ENCODE assay signal across 27 mouse cellular contexts in genomic region chr1:104584123-104584522, GRCm38 (mm10).
"Had no signal": no experiment of that assay in that cellular context is flagged by ENCODE, and none has a peak within 500 bp of the region (broad histone marks: within the 10 kb centered on the region; RNA-seq: fewer than 3 reads in every experiment).

No protein-coding gene starts in this region.

- H3K36me3 ChIP-seq: heart, embryonic 12.5 days; hindbrain, embryonic 10.5 days; hindbrain, embryonic 12.5 days; intestine, embryonic 15.5 days; limb, embryonic 13.5 days; liver, embryonic 13.5 days; liver, embryonic 15.5 days had no signal

- H3K4me1 ChIP-seq: heart, embryonic 12.5 days; hindbrain, embryonic 10.5 days; hindbrain, embryonic 12.5 days; intestine, embryonic 15.5 days; limb, embryonic 13.5 days; liver, embryonic 13.5 days; liver, embryonic 15.5 days had no signal

- H3K4me3 ChIP-seq: heart, adult 2 months; heart, embryonic 12.5 days; hindbrain, embryonic 10.5 days; hindbrain, embryonic 12.5 days; intestine, embryonic 15.5 days; layer of hippocampus, adult 2 months; left cerebral cortex, adult 2 months; limb, embryonic 13.5 days; liver, embryonic 13.5 days; liver, embryonic 15.5 days had no signal

- H3K9me3 ChIP-seq: heart, embryonic 12.5 days; hindbrain, embryonic 10.5 days; hindbrain, embryonic 12.5 days; intestine, embryonic 15.5 days; limb, embryonic 13.5 days; liver, embryonic 13.5 days; liver, embryonic 15.5 days had no signal

- H3K27me3 ChIP-seq: heart, embryonic 12.5 days; hindbrain, embryonic 12.5 days; intestine, embryonic 15.5 days; limb, embryonic 13.5 days; liver, embryonic 13.5 days; liver, embryonic 15.5 days had no signal

- H3K27ac ChIP-seq: heart, adult 2 months; hindbrain, embryonic 10.5 days; hindbrain, embryonic 12.5 days; hindbrain, embryonic 14.5 days; intestine, embryonic 15.5 days; layer of hippocampus, adult 2 months; left cerebral cortex, adult 2 months; limb, embryonic 13.5 days; liver, embryonic 13.5 days; liver, embryonic 15.5 days had no signal

- H3K4me2 ChIP-seq: heart, embryonic 12.5 days; hindbrain, embryonic 12.5 days; hindbrain, embryonic 14.5 days; intestine, embryonic 15.5 days; limb, embryonic 13.5 days; liver, embryonic 11.5 days; liver, embryonic 13.5 days; liver, embryonic 15.5 days had no signal

- DNase-seq: gastrocnemius, postnatal 14 days; gastrocnemius, postnatal 36 days; heart, adult 11 months; heart, adult 2 months; heart, postnatal 10 days; heart, postnatal 4 days; kidney, adult 18-20 months; kidney, adult 8-10 months; kidney, postnatal 10 days; kidney, postnatal 25 days; kidney, postnatal 4 days; liver; liver, embryonic 13.5 days; liver, postnatal 0 days had no signal

- H3K9ac ChIP-seq: heart, embryonic 12.5 days; hindbrain, embryonic 12.5 days; hindbrain, embryonic 14.5 days; intestine, embryonic 15.5 days; limb, embryonic 13.5 days; liver, embryonic 13.5 days; liver, embryonic 15.5 days; liver, postnatal 0 days had no signal

- ATAC-seq: hindbrain, embryonic 16.5 days; inflammation-experienced regulatory T-cells, adult 6 months; intestine, embryonic 15.5 days; intestine, postnatal 0 days; liver, postnatal 0 days had no signal
